Mouse (Mus musculus) embryonic facial prominence, embryonic 11.5 days (tissue): ENCODE measurements at regions not wholly inside any gene's neighbourhood (a gene's known extent, or its start where the extent isn't known, plus 50 kb on each side); places are given as distances from the start of the nearest gene placed in this dataset.
A peak's percentile ranks its signal among the peaks of the same experiment; 100 is the strongest.

ENCODE experiments used
- ATAC-seq: fragments of 200-750 bp; cut with Nextera tagmentation; replicated peaks from 2 replicates; pipeline ENCODE4 v1.8.0; 2017; ENCODE audit warnings: low read depth; ENCODE audit not compliant: insufficient number of reproducible peaks, low FRiP score, low TSS enrichment
- DNase-seq: peaks from one replicate; pipeline ENCODE4 v3.0.0-alpha.2; 2015; ENCODE audit warnings: low spot score
- H3K27ac ChIP-seq: fragments of 300-500 bp; sonication (generic); replicated peaks from 2 replicates; pipeline ENCODE4 v1.5.1; 2014; ENCODE audit warnings: mild to moderate bottlenecking, low read depth, low read length, control low read depth
- H3K27me3 ChIP-seq: fragments of 300-500 bp; sonication (generic); 2 replicates; pipeline ENCODE4 v1.6.1; 2014; ENCODE audit warnings: mild to moderate bottlenecking, low read length, moderate library complexity, mixed read lengths; ENCODE audit not compliant: control insufficient read depth, insufficient read depth
- H3K36me3 ChIP-seq: fragments of 300-500 bp; sonication (generic); replicated peaks from 2 replicates; pipeline ENCODE4 v1.6.1; 2014; ENCODE audit warnings: low read depth, mild to moderate bottlenecking, low read length, moderate library complexity, mixed read lengths; ENCODE audit not compliant: control insufficient read depth, insufficient read depth
- H3K4me1 ChIP-seq: fragments of 300-500 bp; sonication (generic); 2 replicates; pipeline ENCODE4 v1.6.1; 2014; ENCODE audit warnings: low read length, mixed read lengths; ENCODE audit not compliant: control insufficient read depth, insufficient read depth
- H3K4me2 ChIP-seq: fragments of 300-500 bp; sonication (generic); 2 replicates; pipeline ENCODE4 v1.6.1; 2014; ENCODE audit warnings: low read depth, mild to moderate bottlenecking, control low read depth, low read length, moderate library complexity
- H3K4me3 ChIP-seq: fragments of 300-500 bp; sonication (generic); 2 replicates; pipeline ENCODE4 v1.5.1; 2014; ENCODE audit warnings: low read depth, low read length, control low read depth
- H3K9ac ChIP-seq: fragments of 300-500 bp; sonication (generic); replicated peaks from 2 replicates; pipeline ENCODE4 v1.6.1; 2014; ENCODE audit warnings: mild to moderate bottlenecking, control low read depth, low read length
- H3K9me3 ChIP-seq: fragments of 300-500 bp; sonication (generic); replicated peaks from 2 replicates; pipeline ENCODE4 v1.6.1; 2016; ENCODE audit warnings: mild to moderate bottlenecking, low read length, inconsistent platforms, mixed read lengths; ENCODE audit not compliant: control insufficient read depth
- WGBS: fragments of 180-500 bp; shearing (Covaris S2); extraction: QIAGEN DNeasy Blood & Tissue Kit; methylation state at CpG from one replicate; pipeline ENCODE4 v1.1.7; 2014; 5-methylcytosine and 5-hydroxymethylcytosine counted together

DNA sequence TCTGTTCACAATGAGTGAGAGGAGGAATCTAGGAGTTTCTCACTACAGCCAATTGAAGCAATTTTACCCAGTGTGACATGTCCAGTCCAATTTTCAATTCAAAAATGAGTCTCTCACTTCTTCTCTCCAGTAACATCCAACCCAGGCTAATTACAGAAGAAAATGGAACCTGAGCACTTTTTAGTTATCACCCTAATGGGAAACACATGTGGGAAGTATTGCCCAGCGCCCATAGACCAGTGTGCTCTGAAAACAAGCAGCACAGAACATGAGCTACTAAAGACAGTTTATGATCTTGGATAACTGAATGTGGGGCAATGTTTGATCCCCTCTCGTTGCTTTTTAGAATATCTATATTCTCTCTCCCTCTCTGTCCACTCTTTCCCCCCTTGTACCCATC is 70.5 kb upstream of the Efemp1 start:
- H3K9me3 ChIP-seq = no peaks in the 10 kb centered on the region
- WGBS = 38% methylated on average over 2 of the region's 2 CpGs
- no peak overlapping the region for H3K9ac ChIP-seq
- DNase-seq = peak; percentile 73
- H3K4me1 ChIP-seq = no peaks in the 10 kb centered on the region
- H3K4me3 ChIP-seq = no peak overlapping the region
- ATAC-seq = no peak
- H3K36me3 ChIP-seq = no peaks in the 10 kb centered on the region
- no peaks in the 10 kb centered on the region for H3K27me3 ChIP-seq
- H3K27ac ChIP-seq = no peak overlapping the region
- H3K4me2 ChIP-seq = no peak overlapping the region

DNA sequence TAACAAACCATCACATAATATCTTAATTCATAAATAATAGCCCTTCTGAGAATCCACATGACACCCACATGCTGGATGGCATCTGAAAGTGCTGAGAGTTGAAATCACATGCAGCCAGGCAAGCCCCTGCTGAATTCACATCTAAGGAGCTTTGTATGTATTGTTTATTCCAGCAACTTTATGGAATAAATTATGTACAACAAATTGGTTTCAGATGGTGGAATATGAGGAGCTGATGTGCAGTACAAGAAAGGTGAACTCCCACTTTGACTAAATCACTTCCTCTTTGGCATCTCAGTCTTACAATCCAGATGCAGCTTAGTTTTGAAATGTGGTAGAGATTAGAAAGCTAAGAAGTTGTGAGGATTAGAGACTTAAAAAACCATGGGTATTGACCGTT is 82.2 kb upstream of the Efemp1 start:
- Histone ChIP-seq H3K36me3 (no peaks in the 10 kb centered on the region), H3K4me3 (no peak overlapping the region), H3K4me1 (no peaks in the 10 kb centered on the region), H3K9ac (no peak overlapping the region), H3K27me3 (no peaks in the 10 kb centered on the region), H3K27ac (no peak overlapping the region), H3K4me2 (no peak overlapping the region), H3K9me3 (no peaks in the 10 kb centered on the region)
- ATAC-seq = peak; percentile 65; the same call in 1 of the 2 replicates
- DNase-seq = peak; percentile 71
- WGBS = 50% methylated on average over 1 of the region's 1 CpGs

DNA sequence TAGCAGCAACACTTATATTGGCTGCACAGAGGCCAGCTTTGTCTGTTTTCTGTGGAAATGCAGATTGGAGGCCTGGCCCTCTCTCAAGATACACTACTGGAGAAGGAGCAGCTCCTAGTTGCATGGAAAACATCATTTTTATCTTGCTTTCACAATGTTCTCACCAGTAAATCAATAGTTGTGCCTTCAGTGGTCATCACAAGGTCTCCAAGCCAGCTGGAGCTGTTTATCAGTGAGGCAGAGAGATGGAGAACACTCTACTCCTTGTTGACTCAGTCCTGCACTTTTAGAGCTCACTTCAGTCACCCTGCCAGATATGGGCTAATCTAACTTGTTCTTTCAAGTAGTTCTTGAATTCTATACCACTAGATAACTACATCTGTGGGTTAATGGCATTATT is 92.3 kb upstream of the Efemp1 start:
- Histone ChIP-seq H3K4me2 (no peak overlapping the region), H3K9me3 (no peaks in the 10 kb centered on the region), H3K9ac (no peak overlapping the region), H3K36me3 (no peaks in the 10 kb centered on the region), H3K27me3 (no peaks in the 10 kb centered on the region), H3K4me1 (no peaks in the 10 kb centered on the region), H3K4me3 (no peak overlapping the region), H3K27ac (no peak overlapping the region)
- DNase-seq = no peak
- no peak for ATAC-seq

DNA sequence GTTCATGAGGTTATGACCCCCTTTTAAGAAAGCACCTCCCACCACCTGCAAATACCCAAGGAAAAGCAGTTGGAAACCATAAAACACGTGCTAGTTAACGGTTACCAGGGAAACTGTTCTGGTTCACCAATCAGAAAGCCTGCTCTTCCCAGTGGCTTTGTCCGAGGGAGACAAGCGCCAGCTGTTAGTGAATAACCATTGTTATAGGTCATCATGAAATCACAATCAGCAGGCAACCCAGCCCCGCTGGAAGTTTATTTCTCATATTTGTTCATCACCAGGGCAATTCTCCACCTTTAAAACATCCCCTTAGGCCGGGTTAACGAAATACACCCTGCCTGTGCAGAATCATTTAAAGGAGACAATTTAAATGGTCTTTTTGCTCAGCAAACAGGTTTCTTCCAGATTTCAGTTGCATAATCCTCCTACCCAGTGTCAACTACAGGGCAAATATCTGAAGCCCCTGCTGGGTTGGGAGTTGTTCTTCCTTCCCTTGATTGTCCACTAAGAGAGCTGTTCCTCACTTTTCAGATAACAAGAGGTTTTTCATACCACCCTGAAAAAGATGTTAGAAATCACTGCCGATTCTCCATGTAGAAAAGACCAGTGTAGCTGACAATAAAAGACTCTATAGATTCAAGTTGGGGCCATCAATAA is 117.9 kb upstream of the Efemp1 start:
- 7% methylated on average over 8 of the region's 8 CpGs for WGBS
- DNase-seq (peak; percentile 82), ATAC-seq (peak; percentile 91)
- H3K27ac ChIP-seq = no peak overlapping the region
- H3K9ac ChIP-seq = no peak overlapping the region
- no peak overlapping the region for H3K4me3 ChIP-seq
- no peaks in the 10 kb centered on the region for H3K27me3 ChIP-seq
- H3K4me2 ChIP-seq = no peak overlapping the region
- H3K9me3 ChIP-seq = no peaks in the 10 kb centered on the region
- H3K4me1 ChIP-seq = no peaks in the 10 kb centered on the region
- no peaks in the 10 kb centered on the region for H3K36me3 ChIP-seq

DNA sequence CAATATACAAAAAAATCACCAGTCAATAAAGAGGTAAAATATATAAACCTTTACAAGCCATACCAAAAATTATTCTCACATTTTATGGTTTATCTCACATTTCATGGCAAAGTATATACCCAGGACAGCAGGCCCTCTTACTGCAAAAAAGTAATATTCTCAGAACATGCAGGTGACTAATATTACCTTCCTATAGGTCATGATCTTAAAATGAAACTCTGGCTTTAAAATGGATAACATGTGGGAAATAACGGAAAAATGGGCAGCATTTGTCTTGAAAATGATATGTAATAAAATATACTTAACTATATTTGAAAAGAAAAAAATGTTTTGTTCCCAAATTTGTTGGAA is 118.4 kb upstream of the Efemp1 start:
- no peak overlapping the region for H3K9ac ChIP-seq
- H3K36me3 ChIP-seq = no peaks in the 10 kb centered on the region
- H3K4me2 ChIP-seq = no peak overlapping the region
- H3K9me3 ChIP-seq = no peaks in the 10 kb centered on the region
- H3K27me3 ChIP-seq = no peaks in the 10 kb centered on the region
- H3K4me1 ChIP-seq = no peaks in the 10 kb centered on the region
- WGBS = 19% methylated on average over 1 of the region's 1 CpGs
- H3K4me3 ChIP-seq = no peak overlapping the region
- ATAC-seq = no peak
- no peak overlapping the region for H3K27ac ChIP-seq
- DNase-seq = no peak

DNA sequence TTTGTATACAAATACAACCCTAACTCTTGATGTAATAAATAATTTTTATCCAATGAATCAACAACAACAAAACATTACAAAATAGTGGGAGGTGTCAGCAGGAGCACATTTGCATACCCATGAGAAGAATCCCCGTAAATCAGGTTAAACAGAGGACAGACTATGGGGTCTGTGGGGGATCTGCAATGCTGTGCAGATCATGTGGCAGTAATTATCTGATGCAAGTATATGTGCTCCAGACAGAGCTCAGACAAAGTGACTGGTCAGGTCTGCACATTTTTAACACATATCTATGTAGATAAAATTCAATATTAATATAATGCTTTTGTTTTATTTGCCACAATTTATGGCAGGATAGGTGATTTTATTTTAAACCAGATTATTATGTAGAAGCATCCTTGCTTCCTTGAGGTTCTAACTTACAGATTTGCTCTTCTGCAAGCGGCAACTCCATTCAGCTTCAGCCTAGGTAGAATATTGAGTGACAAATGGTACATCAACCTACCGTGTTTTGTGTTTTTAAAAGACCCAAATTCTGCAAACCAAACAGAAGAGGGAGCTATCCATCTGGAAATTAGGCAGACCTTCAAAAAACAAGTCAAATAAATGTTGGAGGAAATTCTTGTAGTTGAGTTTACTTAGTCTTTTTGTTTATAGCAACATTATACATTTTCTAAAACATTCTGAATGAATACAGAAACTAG is 119.0 kb upstream of the Efemp1 start:
- DNase-seq = peak; percentile 49
- no peak overlapping the region for H3K27ac ChIP-seq
- WGBS = 31% methylated on average over 3 of the region's 3 CpGs
- H3K4me2 ChIP-seq = no peak overlapping the region
- ATAC-seq = no peak
- no peaks in the 10 kb centered on the region for H3K9me3 ChIP-seq
- H3K4me1 ChIP-seq = no peaks in the 10 kb centered on the region
- no peak overlapping the region for H3K9ac ChIP-seq
- H3K36me3 ChIP-seq = no peaks in the 10 kb centered on the region
- no peaks in the 10 kb centered on the region for H3K27me3 ChIP-seq
- H3K4me3 ChIP-seq = no peak overlapping the region

DNA sequence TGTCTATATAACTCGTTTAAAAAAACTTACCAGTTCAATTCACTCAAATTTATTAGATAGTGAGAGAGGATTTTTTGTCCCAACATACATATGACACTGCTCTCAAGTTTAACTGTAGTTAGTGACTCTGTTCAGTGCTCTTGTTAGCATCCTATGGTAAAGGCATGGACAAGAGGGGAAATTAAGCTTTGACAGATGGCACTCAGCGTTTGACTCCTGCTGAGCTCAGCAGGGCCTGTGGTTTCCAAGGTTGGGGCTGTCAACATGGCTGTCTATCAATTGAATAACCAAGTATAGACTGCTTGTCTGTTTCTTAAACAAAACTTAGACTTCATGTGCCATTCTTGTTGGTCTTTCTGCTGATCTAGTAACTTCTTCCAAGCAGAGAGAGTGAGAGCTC is 122.9 kb upstream of the Efemp1 start:
- Histone ChIP-seq H3K4me1 (no peaks in the 10 kb centered on the region), H3K4me3 (no peak overlapping the region), H3K27ac (no peak overlapping the region), H3K36me3 (no peaks in the 10 kb centered on the region), H3K9me3 (no peaks in the 10 kb centered on the region), H3K27me3 (no peaks in the 10 kb centered on the region), H3K4me2 (no peak overlapping the region), H3K9ac (no peak overlapping the region)
- no peak for ATAC-seq
- no peak for DNase-seq
- WGBS = 52% methylated on average over 2 of the region's 2 CpGs

DNA sequence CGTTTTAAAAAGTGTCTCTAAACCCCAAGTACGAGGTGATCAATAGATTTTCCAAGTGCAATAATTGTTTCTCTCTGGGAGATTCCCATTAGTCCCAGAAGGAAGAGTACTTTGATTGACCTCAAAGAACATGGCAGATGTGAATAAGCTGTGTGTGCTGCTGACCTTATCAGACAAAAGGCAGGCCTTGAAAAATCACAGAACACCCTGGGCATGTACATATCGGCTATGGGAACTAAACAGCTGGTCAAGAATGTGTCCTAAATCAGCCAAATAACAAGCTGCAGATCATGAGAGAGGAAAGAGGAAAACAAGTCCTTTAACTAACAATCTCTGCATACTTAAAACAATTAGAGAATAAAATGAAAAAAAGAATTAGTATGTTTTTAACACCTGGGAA is 125.4 kb upstream of the Ccdc85a start:
- DNase-seq (no peak), ATAC-seq (no peak)
- Histone ChIP-seq H3K27me3 (no peaks in the 10 kb centered on the region), H3K4me2 (no peak overlapping the region), H3K4me1 (no peaks in the 10 kb centered on the region), H3K36me3 (no peaks in the 10 kb centered on the region), H3K9me3 (no peaks in the 10 kb centered on the region), H3K9ac (no peak overlapping the region), H3K27ac (no peak overlapping the region), H3K4me3 (no peak overlapping the region)
- WGBS = 63% methylated on average over 3 of the region's 3 CpGs
